Mouse (Mus musculus) monocyte, adult 2 months (primary cell): ENCODE measurements around the gene Arhgef28.

Experiments used
- DNase-seq, 2 experiments: peaks; one replicate each; pipeline ENCODE4 v3.0.0; 2022; ENCODE audit warnings: low spot score in 2 of 2, low read depth in 1 of 2

Gene Arhgef28

GRCm38 (mm10) chr13:98016923-98017588, 189.2 kb downstream of the Arhgef28 start:
- no peak for DNase-seq

GRCm38 (mm10) chr13:98015981-98016922, 190.0 kb downstream of the Arhgef28 start:
- DNase-seq = no peak

- DNase-seq = no peak
Measured at GRCm38 (mm10) chr13:98014892-98015291, 191.3 kb downstream of the Arhgef28 start.

- DNase-seq = no peak
Measured at GRCm38 (mm10) chr13:98013715-98014114, 192.5 kb downstream of the Arhgef28 start.

DNA sequence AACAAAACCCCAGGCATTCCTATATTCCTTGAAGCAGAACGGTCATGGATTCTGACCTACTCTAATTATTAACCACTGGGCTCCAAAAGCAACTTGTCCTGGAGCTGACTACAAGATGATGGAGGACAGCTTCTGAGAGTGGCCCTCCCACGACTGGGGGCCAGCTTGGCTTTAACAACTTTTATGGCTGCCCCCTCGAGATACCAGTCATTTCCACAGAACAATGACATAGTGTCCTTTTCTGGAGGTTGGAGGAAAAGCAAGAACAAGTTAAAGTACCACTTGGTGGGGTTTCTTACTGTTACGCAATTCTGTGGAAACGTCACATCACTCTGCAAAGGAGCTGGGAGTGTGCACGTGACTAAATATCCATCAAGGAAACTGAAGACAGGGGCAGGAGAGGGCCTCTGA, 194.3 kb downstream of the Arhgef28 start:
- no peak for DNase-seq

DNA sequence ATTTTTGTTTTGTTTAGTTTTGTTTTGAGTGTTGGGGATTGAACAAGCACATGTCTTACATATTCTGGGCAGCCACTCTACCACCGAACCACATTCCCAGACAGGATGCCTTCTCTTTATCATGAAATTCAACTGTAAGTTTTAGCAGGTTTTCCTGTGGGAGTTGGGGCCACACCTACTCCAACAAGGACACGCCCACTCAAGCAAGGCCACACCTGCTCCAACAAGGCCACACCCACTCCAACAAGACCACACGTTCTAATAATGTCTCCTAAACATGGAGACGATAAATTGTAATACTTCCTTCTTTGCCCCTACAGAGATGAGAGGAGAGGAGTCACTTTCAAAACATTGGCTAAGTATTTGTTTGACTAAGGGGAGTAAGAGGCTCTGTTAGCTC, 197.2 kb downstream of the Arhgef28 start:
- DNase-seq = no peak

GRCm38 (mm10) chr13:98008588-98008987, 197.7 kb downstream of the Arhgef28 start:
- no peak for DNase-seq

DNA sequence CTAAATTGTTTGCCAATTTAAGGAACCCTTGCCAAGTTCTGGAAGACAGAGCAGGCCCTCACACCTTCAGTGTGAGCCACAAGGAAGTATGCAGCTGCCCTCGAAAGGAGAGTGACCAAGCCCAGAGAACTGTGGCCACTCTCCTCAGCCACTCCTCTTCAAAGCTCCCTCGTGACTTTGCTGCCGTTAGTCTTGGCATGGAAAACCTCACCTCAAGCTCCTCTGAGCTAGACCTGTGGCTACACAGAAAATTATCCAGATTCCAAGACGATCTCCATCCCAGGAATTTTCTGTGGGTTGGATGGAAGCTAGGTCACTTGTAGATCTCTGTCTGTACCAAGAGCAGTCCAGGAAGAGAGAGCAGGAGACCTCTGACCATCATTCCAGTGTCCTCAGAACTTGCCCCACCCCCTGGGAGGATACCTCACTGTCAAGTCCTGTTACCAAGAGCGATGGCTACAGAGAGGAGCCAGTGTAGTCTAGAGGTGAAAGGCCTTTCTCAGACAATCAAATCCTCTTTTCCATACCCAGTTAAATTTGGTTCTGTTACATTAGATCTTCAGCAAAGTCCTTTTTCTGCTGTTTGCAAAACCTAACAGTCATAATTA, 200.5 kb downstream of the Arhgef28 start:
- no peak for DNase-seq

GRCm38 (mm10) chr13:98004647-98005414, 201.4 kb downstream of the Arhgef28 start:
- DNase-seq = no peak

- DNase-seq = no peak
Measured at GRCm38 (mm10) chr13:98003690-98004089, 202.5 kb downstream of the Arhgef28 start.

- DNase-seq = no peak
Measured at GRCm38 (mm10) chr13:98002598-98002997, 203.6 kb downstream of the Arhgef28 start.

DNA sequence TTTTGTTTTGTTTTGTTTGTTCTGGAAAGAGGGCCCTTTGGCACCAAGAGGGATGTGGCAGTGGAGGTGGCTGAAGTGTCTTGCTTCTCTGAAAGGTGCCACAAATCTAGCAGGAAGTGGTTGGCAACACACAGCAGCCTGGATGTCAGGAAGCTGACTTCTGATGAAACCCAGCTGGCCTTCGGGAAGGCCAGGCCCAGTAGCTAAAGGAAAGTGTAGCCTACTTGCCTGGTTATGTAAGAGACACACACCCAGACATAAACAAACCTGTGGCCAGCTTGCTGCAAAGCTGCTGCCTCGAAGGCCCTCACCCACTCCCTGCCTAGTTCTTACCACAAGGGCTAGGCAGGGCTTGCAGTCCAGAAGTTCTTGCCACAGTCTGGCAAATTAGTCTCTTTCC, 204.1 kb downstream of the Arhgef28 start:
- DNase-seq = no peak

GRCm38 (mm10) chr13:98001719-98002118, 204.5 kb downstream of the Arhgef28 start:
- no peak for DNase-seq

- DNase-seq = no peak
Measured at GRCm38 (mm10) chr13:98000841-98001240, 205.4 kb downstream of the Arhgef28 start.

GRCm38 (mm10) chr13:97999130-97999529, 207.1 kb downstream of the Arhgef28 start:
- DNase-seq = no peak

- DNase-seq = no peak
Measured at GRCm38 (mm10) chr13:97998570-97998969, 207.7 kb downstream of the Arhgef28 start.

- DNase-seq = no peak
Measured at GRCm38 (mm10) chr13:97990939-97991338, 215.3 kb downstream of the Arhgef28 start.

GRCm38 (mm10) chr13:97988796-97989195, 217.4 kb downstream of the Arhgef28 start:
- no peak for DNase-seq

DNA sequence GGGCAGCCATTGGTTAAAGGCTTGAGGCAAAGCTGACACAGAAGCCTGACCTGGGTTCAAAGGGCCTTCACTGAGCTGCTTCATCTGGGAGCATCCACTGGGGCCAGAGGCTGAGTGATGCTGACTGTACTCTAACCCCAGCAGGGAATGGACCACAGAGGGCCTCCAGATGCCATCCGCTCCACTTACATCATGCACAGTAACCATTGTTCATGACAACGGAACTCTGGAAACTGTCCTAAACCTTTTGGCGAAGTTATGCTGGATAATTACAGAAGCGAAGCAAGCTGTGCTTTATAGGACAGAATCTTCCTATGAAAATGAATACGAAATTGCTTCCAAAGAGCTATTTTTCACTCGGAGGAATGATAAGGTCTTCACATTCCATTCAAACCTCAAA, 219.5 kb downstream of the Arhgef28 start:
- DNase-seq = no peak

DNA sequence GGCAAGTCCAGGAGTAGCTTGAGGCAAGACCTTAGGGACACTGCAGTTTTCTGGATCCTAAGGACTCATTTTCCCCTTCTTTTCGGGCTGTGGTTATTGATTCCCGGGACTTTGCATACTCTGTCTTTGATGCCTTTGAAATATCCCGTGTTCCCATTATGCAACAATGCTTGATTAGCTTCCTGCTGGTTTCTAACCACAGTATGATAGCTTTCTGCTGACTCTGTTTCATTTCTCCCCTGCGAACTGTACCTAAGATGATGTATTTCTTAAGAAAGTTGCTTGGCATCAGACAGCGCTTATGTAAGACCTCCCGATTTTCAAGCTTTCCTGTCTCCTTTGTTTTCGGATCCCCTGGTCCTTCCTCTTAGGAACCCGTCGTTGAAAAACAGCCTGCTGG, 229.1 kb downstream of the Arhgef28 start:
- no peak for DNase-seq

DNA sequence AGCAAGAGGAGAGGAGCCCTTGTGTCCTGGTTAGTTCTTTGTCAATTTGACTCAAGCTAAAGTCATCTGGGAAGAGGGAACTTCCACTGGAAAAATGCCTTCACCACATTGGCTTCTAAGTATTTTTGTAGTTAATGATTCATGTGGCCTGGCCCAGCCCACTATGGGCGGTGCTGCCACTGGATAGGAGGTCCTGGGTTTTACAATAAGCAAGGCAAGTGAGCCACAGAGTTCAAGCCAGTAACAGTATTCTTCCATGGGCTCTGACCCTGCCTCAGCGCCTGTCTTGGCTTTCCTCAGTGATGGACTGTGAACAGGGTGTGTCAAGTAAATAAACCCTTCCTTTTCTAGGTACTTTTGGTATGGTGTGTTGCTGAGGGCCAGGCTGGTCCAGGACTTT, 229.6 kb downstream of the Arhgef28 start:
- DNase-seq = no peak
